Mouse (Mus musculus) ovary, postnatal 36 days (tissue): Measurements from ENCODE around the gene Kcnc1.

Experiments used
- DNase-seq: peaks from one replicate; pipeline ENCODE4 v3.0.0; 2022; ENCODE audit warnings: low spot score, mixed read lengths

Gene Kcnc1

GRCm38 (mm10) chr7:46394933-46395332 lies 1.4 kb upstream of the Kcnc1 start:
- no peak for DNase-seq

DNA sequence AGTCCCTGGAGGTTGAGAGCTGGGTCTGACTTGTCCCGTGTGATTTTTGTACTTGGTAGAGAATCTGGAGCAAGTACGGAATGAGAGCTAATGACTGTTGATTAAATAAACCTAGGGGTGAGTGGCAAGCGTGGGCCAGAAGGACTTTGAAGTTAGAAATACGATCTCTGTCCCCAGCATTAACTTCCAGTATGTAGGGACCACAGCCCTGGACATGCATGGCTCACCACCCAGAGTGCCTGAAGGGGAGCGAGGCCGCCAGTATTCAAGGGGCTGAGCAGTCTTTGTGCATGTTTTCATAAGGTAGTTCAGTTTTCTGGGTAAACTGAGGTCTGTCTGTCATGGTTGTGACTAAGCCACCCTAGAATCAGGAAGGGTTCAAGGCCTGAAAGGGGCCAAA lies 726 bp upstream of the Kcnc1 start:
- no peak for DNase-seq

DNA sequence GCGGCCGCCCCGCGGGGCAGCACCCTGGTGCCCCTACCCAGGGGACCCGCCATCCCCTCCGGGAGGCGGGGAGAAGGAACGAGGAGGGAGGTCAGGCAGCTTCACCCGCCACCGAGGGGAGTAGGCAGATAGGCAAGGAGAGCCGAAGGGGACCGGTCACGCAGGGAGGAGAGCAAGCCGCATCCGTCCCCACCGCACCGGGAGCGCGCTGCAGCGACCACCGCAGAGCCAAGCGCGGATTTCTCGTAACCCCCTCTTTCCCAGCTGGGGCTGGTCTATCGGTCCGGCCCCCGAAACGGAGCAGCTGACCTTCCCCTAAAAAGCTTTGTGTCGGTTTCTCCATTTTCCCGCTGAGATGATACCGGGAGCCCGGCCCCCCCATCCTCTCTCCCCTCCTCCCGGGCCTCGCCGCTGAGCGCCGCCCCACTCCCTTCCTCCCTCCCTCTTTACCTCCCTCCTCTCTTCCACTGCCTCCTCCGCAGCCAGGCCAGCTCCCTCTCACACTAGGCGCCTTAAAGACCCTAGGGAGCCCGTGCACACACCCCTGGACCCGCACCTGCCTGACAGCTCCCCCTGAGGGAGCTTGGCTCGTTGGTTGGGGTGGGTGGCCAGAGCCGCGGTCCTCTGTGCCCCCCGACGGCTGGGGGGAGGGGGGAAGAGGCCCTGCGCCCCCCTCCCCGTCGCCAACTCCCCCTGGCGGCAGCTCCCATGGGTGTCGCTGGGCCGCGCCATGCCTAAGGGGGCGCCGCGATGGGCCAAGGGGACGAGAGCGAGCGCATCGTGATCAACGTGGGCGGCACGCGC lies 833 bp downstream of the Kcnc1 start:
- DNase-seq: no peak

- no peak for DNase-seq
Observed at GRCm38 (mm10) chr7:46397732-46398333, 1.5 kb downstream of the Kcnc1 start.

DNA sequence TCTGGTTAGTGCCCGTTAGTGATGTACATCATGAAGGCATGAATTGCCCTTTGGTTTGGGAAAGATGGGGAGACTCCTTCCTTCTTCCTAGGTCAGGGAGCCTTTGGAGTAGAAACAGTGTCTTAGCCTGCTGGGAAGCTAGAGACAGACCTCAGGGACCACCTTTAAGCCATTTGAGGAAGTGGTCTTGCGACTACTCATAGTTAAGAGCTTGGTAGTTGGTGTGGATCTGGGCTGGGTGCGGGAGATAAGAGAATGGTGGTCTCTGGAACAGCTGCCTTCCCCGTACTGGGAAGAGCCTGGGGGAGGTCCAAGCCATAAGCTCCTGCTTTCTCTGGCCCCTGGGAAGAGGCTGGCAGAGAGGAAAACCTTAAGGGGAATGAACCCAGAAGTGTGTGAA lies 2.3 kb downstream of the Kcnc1 start:
- DNase-seq: no peak

DNA sequence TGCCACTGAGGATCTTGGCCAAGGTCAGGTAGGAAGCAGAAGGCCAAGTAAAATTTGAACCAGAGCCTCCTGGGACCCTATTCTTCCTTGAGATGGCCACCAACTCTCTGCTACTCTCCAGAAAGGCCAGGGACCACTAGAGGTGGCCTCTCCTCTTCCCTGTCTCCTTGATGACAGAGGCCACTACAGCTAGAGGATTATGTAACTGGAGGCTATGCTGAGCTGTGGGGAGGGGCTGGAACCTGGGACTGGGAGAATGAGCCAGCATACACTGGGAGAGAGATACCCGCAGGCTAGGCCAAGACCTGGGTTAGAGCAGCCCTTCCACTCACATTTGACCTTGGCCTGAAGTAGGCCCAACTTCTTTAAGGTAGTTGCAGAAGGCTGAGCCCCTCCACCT lies 3.4 kb downstream of the Kcnc1 start:
- DNase-seq: no peak

DNA sequence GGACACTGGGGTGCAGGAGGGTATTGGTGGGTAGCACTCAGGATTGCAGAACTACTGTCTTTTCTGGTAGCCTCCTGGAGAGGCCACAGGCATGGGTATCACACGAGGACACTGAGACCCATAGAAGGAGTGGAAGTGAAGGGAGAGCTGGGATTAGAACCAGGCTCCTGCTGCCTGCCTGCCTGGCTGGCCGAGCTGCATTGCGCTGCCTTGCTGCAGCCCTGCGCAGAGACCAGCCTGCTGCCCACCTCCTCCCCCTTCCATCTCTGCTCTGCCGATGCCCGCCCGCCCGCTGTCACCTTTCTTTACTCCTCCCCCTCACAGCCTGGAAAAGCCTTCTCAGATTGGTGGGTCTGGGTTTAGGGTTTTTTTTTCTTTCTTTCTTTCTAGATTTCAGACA lies 4.0 kb downstream of the Kcnc1 start:
- DNase-seq: no peak

GRCm38 (mm10) chr7:46401371-46402180 lies 5.3 kb downstream of the Kcnc1 start:
- DNase-seq: no peak

DNA sequence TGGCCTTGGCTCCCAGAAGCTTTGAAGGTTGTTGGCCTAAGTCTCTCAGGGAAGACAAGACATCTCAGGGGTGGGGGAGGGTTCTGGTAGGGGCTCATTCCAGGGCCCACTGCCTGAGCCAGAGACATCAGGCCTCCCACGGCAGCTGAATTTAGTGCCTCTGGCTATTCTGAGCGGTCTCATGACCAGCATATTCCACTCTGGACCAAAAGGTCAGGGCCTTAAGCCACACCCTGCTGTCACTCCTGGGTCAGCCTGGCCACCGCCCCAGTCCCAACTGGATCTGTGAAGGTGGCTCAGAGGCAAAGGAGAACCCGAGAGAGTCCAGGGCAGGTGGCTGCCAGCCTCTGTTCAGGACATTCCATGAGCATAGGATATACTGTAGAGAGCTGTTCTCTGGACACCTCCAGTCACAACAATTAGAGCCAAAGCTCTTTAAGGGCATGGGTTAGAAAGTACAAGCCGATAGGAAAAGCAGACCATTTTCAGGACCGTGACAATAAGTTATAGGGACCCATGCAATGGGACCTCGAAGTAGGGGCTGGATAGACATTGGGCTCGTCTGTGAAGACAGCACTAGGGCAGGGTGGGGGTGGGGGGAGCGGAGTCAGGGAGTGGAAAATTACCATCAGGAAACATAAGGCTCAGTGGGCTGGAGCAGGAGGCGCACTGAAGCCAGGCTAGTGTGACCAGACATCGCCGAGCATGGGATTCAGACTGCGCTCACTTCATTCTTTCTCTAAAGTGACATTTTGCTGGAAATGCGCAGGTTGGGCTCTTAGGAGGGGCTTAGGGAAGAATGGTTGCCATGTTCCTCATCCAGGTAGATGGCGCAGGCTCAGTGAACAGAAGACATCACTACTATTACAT lies 7.6 kb downstream of the Kcnc1 start:
- no peak for DNase-seq

DNA sequence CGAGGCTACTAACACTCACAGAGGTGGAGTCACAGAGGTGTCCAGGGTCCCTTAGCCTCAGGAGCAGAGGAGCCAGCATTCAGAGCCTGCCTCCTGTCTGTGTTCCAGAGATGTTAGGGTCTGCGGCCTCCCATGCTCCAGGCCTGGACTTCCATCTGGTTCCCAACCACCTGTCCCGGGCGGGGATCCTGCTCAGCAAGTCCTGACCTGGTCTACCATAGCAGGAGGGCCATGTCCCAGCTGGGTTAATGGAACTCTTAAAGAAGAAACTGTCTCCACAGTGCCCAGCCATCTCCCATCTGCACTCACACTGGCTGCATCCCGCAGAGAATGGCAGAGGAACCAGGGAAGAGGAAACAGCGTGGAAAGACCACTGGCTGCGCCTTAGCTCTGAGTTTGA lies 8.5 kb downstream of the Kcnc1 start:
- no peak for DNase-seq

DNA sequence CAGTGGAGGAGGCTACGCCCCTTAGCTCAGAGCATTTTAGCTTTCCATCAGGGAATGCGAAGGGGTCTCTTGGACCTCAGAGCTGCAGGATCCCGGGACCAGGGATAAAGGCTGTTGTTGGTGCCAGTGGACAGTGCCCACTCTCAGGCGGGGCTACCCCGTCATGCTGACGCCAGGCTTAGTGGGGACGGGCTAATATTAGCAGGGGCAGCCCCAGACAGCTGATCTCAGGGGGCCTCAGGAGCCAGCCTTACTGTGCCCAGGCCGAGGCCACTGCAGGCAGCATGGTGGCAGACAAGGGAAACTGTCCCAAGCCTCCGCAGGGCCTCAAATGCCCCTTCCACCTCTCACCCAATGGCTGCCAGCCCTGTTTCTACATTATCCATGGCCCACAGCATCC lies 12.3 kb downstream of the Kcnc1 start:
- DNase-seq: no peak

GRCm38 (mm10) chr7:46409204-46409789 lies 13.0 kb downstream of the Kcnc1 start:
- no peak for DNase-seq

DNA sequence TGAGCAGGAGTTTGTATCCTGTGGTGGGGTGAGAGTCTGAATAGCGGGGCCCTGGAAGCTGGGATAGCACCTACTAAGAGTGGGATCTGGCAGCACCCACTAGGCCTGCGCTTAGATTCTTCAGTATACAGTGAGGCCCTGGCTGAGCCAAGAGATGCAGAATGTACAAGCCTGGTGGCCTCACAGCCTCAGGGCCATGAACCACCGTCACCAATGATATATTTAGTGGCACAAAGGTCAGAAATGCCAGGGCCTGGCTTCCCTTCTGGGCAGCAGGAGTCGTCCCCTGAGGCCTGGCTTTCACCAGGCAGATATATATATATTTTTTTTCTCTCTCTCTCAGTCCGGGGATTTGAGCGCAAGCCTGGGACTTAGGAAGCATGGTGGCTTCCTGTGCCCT lies 14.4 kb downstream of the Kcnc1 start:
- no peak for DNase-seq

- DNase-seq: no peak
Observed at GRCm38 (mm10) chr7:46412823-46413222, 16.5 kb downstream of the Kcnc1 start.

GRCm38 (mm10) chr7:46413959-46414725 lies 17.8 kb downstream of the Kcnc1 start:
- DNase-seq: no peak

DNA sequence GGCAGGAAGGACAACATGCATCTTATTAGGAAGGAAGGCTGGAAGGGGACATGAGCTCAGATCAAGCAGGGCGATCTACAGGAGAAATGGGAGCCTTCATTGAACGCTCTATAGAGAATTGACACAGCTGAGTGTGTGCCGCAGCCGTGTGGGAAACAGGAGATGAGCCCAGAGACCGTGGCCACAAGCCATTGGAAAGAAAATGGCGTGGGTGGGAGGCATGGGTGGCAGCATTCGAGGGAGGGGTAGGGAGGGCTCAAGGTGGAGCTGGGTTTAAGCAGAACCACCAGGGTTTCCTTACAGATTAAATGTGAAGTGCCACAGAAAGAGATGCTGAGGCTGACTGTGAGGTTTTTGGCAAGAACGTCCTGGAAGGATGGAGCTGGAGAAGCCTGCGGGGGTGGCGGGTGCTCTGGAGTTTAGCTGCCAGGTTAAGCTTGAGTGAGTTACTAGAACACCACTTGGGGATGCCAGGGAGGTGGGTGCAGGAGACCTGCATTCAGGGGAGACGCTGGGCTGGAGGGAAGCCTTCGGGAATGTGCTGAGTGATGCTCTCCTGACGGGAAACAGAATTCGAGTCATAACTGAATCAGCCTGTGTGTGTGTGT lies 19.6 kb downstream of the Kcnc1 start:
- no peak for DNase-seq

DNA sequence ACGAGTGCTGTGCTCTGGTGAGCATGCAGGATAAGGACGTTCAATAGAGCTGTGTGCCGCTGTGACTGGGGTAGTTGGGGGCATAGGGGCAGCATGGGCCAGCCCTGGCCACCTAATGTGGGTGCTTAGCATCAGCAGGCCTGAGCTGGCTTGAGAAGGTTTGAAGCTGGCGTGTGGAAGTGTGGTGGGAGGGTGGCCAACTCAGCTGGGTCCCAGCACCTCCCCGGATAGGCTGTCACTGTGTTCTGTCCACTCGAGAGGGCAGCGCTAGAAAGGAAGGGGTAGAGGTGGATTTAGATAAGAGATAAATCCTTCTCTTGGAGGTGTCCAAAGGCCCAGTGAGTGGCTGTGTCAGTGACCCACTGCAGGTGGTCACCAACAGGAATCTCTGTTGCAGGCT lies 21.2 kb downstream of the Kcnc1 start:
- no peak for DNase-seq

GRCm38 (mm10) chr7:46418102-46418622 lies 21.9 kb downstream of the Kcnc1 start:
- DNase-seq: no peak

GRCm38 (mm10) chr7:46421535-46421934 lies 25.2 kb downstream of the Kcnc1 start:
- no peak for DNase-seq
